Mouse (Mus musculus): Measurements from ENCODE around the gene Ndufb4. TPM values are rescaled to one million over a fixed set of nuclear protein-coding genes. Genes with fewer than 3 reads are reported as not detected.

Gene Ndufb4
- polyA plus RNA-seq, 1 experiment: 131 TPM

DNA sequence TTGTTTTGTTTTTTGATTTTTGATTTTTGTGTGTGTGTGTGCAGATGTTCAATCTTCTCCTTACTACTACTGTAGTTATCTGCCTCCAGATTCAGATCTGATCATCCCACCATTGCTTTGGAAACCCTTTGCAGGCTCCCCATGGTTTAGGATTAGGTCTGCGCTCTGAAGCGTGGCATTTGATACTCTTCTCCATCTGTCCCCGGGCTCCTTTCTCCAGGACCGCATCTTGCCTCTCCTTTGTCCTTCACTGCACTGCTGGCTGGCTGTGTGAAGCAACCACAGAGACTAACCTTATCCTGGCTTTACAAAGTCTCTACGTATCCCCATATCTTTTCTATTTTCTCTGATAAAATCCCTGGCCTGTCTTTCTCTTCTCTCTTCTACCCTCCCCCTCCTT lies 31.3 kb downstream of the Ndufb4 start:
- Histone ChIP-seq H3K36me3 (ENCODE audit: control insufficient read depth, insufficient read depth, low read length) (peaks cover 3% of the 10 kb centered on the region; the same call in 1 of the 2 replicates), H3K4me3 (ENCODE audit: insufficient read depth, low read depth, low read length) (no peak overlapping the region), H3K27ac (ENCODE audit: insufficient read depth, low read depth, low read length) (no peak overlapping the region), H3K4me1 (ENCODE audit: control insufficient read depth, insufficient read depth, low read length) (peaks cover 5% of the 10 kb centered on the region; the same call in 1 of the 2 replicates), H3K27me3 (replicated peaks; ENCODE audit: control insufficient read depth, insufficient read depth, low read length) (no peaks in the 10 kb centered on the region)
- no peak for DNase-seq
- TF ChIP-seq POLR2A (IDR thresholded peaks at IDR 0.05; ENCODE audit: low read depth, low read length): no peak
- TF ChIP-seq CTCF (conservative IDR thresholded peaks at IDR 0.05; ENCODE audit: insufficient read depth, insufficient read length, low read depth, low read length): no peak
- 72% methylated on average over 5 of the region's 5 CpGs for WGBS

DNA sequence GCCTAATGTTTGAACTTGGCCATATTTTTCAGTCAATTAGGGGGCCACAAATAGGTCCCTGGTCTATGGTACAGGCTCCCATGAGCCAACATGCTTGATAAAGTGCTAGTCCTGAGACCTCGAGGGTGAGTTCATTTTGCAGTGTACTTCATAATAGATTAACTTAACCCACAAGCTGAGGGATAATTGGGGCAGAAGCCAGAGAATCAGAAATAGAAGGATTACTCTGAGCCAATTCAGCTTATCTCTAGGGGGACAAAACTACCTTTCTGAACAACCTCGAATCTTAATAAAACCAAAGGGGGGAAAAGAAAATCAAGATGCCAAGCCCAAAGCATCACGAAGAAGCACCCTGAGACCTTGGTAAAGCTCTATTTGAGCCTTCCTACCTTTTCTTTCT lies 31.9 kb downstream of the Ndufb4 start:
- H3K27me3 ChIP-seq (replicated peaks; ENCODE audit: control insufficient read depth, insufficient read depth, low read length): no peaks in the 10 kb centered on the region
- DNase-seq: no peak
- 68% methylated on average over 3 of the region's 3 CpGs for WGBS

DNA sequence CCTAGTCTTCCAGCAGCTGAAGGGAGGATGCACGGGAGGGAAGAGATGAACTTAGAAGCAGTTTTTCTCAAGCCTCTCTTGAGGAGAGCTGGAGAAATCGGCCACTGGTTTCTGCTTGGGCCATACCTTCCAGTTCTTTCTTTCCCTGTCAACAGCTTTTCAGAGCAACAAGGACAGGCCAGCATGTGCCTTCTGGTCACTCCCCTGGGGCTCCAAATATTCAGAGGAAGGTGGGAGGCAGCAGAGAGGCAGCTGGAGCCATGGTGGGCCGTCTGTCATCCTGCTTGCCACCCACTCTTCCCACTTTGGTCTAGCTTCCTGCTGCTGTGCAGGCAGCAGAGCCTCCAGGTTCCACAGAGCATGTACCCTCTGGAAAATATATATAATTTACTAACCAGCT lies 36.6 kb downstream of the Ndufb4 start:
- no peak for DNase-seq
- WGBS: 34% methylated on average over 3 of the region's 3 CpGs

More for the DNA sequence above, 31.9 kb downstream of the Ndufb4 start:
- no peak overlapping the region for H3K27ac ChIP-seq (ENCODE audit: insufficient read depth, low read depth, low read length)
- no peak overlapping the region for H3K4me3 ChIP-seq (ENCODE audit: insufficient read depth, low read depth, low read length)
- TF ChIP-seq POLR2A (IDR thresholded peaks at IDR 0.05; ENCODE audit: low read depth, low read length) (no peak), CTCF (conservative IDR thresholded peaks at IDR 0.05; ENCODE audit: insufficient read depth, insufficient read length, low read depth, low read length) (no peak)
- peaks cover 3% of the 10 kb centered on the region; the same call in 1 of the 2 replicates for H3K36me3 ChIP-seq (ENCODE audit: control insufficient read depth, insufficient read depth, low read length)
- H3K4me1 ChIP-seq (ENCODE audit: control insufficient read depth, insufficient read depth, low read length): peaks cover 5% of the 10 kb centered on the region; the same call in 1 of the 2 replicates

DNA sequence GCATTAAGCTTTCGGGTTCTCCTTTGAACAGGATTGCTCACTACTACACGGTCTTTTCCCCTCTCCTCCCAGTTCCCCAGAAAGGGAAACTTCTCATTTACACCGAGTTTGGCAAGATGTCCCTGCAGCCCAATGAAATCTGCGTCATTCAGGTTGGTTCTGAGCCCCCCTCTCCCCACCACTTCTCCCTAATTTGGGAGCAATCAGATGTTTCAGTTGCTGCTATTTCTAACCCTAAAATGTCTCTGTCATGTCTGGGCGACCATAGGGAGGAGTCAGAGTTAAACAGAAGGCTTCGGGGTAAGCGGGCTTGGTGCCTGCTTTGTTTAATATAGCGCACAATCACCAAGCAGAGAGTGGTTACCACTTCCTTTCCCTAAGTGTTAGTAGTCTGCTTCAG lies 38.1 kb downstream of the Ndufb4 start:
- no peaks in the 10 kb centered on the region for H3K27me3 ChIP-seq (replicated peaks; ENCODE audit: control insufficient read depth, insufficient read depth, low read length)
- DNase-seq: no peak
- H3K4me1 ChIP-seq (ENCODE audit: control insufficient read depth, insufficient read depth, low read length): no peaks in the 10 kb centered on the region
- WGBS: 72% methylated on average over 8 of the region's 8 CpGs
- no peak for TF ChIP-seq POLR2A (IDR thresholded peaks at IDR 0.05; ENCODE audit: low read depth, low read length)
- no peak overlapping the region for H3K4me3 ChIP-seq (ENCODE audit: insufficient read depth, low read depth, low read length)
- peaks cover 3% of the 10 kb centered on the region; the same call in 1 of the 2 replicates for H3K36me3 ChIP-seq (ENCODE audit: control insufficient read depth, insufficient read depth, low read length)
- H3K27ac ChIP-seq (ENCODE audit: insufficient read depth, low read depth, low read length): no peak overlapping the region

More for the DNA sequence above, 36.6 kb downstream of the Ndufb4 start:
- no peak overlapping the region for H3K4me3 ChIP-seq (ENCODE audit: insufficient read depth, low read depth, low read length)
- peaks cover 3% of the 10 kb centered on the region; the same call in 1 of the 2 replicates for H3K36me3 ChIP-seq (ENCODE audit: control insufficient read depth, insufficient read depth, low read length)
- H3K27ac ChIP-seq (ENCODE audit: insufficient read depth, low read depth, low read length): no peak overlapping the region
- H3K4me1 ChIP-seq (ENCODE audit: control insufficient read depth, insufficient read depth, low read length): no peaks in the 10 kb centered on the region
- TF ChIP-seq CTCF (conservative IDR thresholded peaks at IDR 0.05; ENCODE audit: insufficient read depth, insufficient read length, low read depth, low read length) (no peak), POLR2A (IDR thresholded peaks at IDR 0.05; ENCODE audit: low read depth, low read length) (no peak)
- no peaks in the 10 kb centered on the region for H3K27me3 ChIP-seq (replicated peaks; ENCODE audit: control insufficient read depth, insufficient read depth, low read length)

- Histone ChIP-seq H3K4me1 (ENCODE audit: control insufficient read depth, insufficient read depth, low read length) (no peaks in the 10 kb centered on the region), H3K27ac (ENCODE audit: insufficient read depth, low read depth, low read length) (no peak overlapping the region), H3K4me3 (ENCODE audit: insufficient read depth, low read depth, low read length) (no peak overlapping the region), H3K27me3 (replicated peaks; ENCODE audit: control insufficient read depth, insufficient read depth, low read length) (no peaks in the 10 kb centered on the region), H3K36me3 (ENCODE audit: control insufficient read depth, insufficient read depth, low read length) (peaks cover 4% of the 10 kb centered on the region; the same call in 1 of the 2 replicates)
- DNase-seq: no peak
- WGBS: 55% methylated on average over 8 of the region's 8 CpGs
- TF ChIP-seq CTCF (conservative IDR thresholded peaks at IDR 0.05; ENCODE audit: insufficient read depth, insufficient read length, low read depth, low read length): no peak
- no peak for TF ChIP-seq POLR2A (IDR thresholded peaks at IDR 0.05; ENCODE audit: low read depth, low read length)
These were observed 38.8 kb downstream of the Ndufb4 start for GRCm38 (mm10) chr16:37615429-37615828.

DNA sequence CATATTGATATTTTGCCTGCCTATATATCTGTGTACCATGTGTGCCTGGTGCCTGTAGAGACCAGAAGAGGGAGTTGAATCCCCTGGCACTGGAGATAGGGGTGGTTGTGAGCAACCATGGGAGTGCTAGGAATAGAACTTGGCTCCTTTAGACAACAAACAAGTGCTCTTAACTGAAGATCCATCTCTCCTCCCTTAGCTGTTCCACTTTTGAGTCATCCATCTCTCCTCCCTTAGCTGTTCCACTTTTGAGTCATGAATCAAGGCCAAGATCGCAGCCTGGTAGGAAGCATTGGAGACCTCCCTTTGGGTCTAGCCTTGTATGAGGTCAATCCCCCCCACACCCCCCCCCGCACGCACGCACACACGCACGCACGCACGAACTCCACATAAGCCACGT lies 39.7 kb downstream of the Ndufb4 start:
- WGBS: 89% methylated on average over 9 of the region's 9 CpGs
- Histone ChIP-seq H3K4me3 (ENCODE audit: insufficient read depth, low read depth, low read length) (no peak overlapping the region), H3K4me1 (ENCODE audit: control insufficient read depth, insufficient read depth, low read length) (no peaks in the 10 kb centered on the region), H3K36me3 (ENCODE audit: control insufficient read depth, insufficient read depth, low read length) (peaks cover 4% of the 10 kb centered on the region; the same call in 1 of the 2 replicates), H3K27ac (ENCODE audit: insufficient read depth, low read depth, low read length) (no peak overlapping the region), H3K27me3 (replicated peaks; ENCODE audit: control insufficient read depth, insufficient read depth, low read length) (no peaks in the 10 kb centered on the region)
- DNase-seq: no peak
- TF ChIP-seq CTCF (conservative IDR thresholded peaks at IDR 0.05; ENCODE audit: insufficient read depth, insufficient read length, low read depth, low read length) (no peak), POLR2A (IDR thresholded peaks at IDR 0.05; ENCODE audit: low read depth, low read length) (no peak)

DNA sequence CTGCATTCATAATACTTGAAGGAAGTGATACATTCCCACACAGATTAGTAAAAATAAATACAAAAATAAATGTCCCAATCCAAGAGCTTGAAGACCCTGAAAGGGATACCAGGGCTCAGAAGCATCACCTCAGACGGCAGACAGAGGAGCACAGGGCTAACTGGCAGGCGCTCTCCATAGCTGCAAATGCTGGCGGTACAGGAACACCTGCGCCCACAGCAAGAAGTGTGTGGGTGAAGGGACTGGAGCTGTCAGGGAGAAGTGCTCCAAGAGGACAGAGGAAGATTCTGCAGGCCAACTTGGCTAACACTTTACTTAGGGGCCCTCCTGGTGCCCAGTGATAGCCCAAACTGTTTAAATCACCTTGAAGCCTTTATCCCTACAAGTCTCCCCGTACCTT lies 42.2 kb downstream of the Ndufb4 start:
- no peak for DNase-seq
- Histone ChIP-seq H3K27ac (ENCODE audit: insufficient read depth, low read depth, low read length) (no peak overlapping the region), H3K36me3 (ENCODE audit: control insufficient read depth, insufficient read depth, low read length) (peaks cover 1% of the 10 kb centered on the region; the same call in 1 of the 2 replicates), H3K27me3 (replicated peaks; ENCODE audit: control insufficient read depth, insufficient read depth, low read length) (no peaks in the 10 kb centered on the region), H3K4me3 (ENCODE audit: insufficient read depth, low read depth, low read length) (no peak overlapping the region), H3K4me1 (ENCODE audit: control insufficient read depth, insufficient read depth, low read length) (no peaks in the 10 kb centered on the region)
- WGBS: 93% methylated on average over 5 of the region's 5 CpGs
- TF ChIP-seq POLR2A (IDR thresholded peaks at IDR 0.05; ENCODE audit: low read depth, low read length) (no peak), CTCF (conservative IDR thresholded peaks at IDR 0.05; ENCODE audit: insufficient read depth, insufficient read length, low read depth, low read length) (no peak)

Measured in kidney, adult 2 months (tissue).